Mouse (Mus musculus) skeletal muscle tissue, adult 2 months (tissue): Measurements from ENCODE around the gene Sytl2.
A peak's percentile ranks its signal among the peaks of the same experiment; 100 is the strongest.

ENCODE experiments used
- DNase-seq: peaks from one replicate; pipeline ENCODE4 v3.0.0-alpha.2; 2012; ENCODE audit warnings: low read depth, low spot score

Gene Sytl2

DNA sequence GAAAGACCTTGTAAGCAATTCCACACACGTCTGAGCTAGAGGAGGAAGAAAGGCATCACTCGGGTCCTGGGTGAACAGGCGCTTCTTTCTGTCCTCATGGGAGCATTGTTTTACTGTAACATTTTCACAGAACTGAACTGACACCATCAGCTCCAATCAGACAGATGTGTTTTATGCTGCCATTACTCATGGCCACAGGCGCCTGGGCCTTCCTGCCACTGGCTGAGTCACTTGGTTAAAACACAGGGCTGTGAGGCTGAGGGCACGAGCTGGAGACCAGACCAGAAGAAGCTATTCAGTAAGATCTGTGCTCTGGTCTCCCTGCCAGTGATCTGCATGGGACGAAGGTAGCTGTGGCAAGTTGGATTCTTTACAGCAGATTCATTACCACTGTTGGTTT lies 6.0 kb downstream of the Sytl2 start:
- no peak for DNase-seq

DNA sequence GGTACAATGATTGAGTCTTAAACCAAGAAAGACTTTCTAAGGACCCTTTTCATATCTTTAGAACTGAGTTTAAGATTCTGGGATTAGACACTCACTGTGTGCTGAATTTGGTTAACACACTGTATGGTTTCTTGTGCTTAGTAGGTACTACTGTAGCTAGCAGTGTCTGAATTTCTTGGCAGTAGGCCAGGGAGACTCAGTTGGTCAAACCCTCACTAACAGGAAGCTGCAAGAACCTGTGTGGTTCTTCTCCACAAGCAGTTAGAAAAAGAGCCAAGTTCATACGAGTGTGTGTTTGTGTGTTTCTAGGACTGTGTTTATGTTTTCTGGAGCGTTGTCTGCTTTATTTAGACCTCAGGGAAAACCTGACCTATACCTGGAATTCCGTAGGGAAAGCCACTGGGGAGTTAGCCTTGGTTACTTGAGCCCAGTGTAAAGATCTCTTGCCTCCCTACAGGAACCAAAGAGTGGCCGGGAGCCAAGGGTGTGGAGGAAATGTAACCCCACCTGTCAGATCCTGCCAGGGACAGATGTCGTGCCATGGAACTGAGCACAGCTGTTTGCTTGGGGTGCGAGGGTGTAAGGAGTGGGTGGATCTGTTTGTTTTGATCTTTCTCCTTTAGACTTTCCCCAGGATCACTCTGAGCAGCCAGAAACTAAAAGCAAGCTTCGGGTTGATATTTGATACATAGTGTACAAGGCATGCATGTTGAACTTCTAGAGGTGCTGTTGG lies 10.3 kb downstream of the Sytl2 start:
- DNase-seq, result peak; percentile 56

DNA sequence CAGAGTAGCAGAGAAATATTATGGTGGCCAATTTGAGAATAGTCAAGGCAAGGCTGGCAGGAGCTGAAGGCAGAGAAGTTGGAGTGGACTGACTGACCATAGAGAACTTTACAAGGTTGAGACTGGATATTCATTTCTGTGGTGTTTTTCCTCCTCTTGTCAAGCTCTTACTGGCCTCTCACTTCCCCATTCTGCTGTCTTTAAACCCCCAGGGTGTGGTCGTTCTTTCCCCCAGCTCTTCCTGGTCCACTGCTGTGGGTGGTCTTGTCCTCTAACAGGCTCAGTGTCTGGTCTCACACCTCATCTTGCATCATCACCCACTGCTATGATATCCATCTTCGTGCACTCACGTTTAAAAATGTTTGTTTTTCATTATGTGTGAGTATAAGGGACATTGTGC lies 11.4 kb downstream of the Sytl2 start:
- DNase-seq, result no peak

DNA sequence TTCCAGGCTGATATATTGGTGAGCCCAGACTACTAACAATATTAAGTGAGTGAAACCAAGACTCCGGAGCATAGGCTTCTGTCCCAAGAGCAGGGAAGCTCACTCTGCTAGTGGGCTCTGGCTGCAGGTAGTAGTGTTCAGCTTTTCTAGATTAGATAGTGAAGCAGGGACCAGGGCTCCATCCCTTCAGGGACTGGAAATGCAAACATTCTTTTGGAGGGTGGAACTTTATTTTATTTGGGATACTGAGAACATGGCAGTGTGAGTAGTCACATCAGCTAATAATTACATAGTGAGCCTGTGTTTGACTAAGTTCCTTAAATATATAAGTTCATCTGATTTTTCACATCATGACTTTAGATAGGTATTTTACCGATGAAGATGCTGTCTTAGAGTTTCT lies 14.8 kb downstream of the Sytl2 start:
- DNase-seq, result no peak

DNA sequence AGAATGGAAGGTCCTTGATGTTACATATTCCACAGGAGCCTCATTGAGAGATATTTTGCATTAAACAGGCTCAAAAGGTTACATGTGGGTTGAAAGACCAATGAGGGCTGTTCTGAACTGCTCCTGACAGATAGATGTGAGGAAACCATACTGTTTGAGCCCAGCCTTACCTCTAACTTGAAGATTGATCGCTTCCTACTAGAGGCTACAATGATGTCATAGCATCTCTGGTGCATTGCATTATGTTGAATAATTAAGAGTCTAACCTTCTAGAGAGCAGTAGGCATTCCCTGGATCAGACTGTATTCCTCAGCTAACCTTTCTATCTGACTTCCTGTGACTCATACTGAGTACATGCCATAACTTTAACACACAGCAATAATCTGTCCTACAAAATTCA lies 17.4 kb downstream of the Sytl2 start:
- DNase-seq, result no peak

DNA sequence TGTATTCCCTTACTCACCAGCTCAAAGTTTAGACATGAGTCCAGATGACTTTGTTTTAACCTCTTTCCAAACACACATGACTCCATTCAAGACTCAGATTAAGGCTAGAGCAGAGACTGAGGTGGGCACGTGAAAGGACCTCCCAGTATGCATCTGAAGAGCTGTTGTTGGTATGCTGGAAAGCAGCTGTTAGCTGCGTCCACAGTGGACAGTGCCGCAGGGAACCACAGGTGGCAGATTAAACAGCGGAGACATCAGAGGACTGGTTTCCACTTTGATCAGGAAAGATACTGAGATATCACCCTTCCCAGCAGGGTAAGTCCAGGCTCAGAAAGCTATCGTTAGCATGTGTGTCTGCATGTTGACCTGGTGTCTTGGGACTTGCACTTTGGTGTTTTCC lies 18.1 kb downstream of the Sytl2 start:
- no peak for DNase-seq

DNA sequence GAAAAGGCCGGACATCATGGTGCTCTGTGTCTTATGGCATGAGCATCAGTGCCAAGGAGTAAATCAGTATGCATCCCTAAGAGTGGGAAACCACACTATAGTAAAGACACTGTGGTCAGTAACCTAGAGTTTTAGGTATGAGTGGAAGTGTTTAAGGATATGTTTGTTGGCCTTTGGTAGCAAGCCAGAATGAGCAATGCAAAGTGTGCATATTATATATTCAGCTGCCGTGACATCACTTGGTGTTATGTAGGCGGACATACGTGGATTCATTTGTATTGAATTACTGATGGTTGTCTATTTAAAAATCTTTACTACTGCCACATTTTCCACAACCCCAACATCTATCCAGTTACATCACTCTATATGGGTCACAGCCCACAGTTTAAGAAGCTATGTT lies 23.1 kb downstream of the Sytl2 start:
- DNase-seq, result no peak

DNA sequence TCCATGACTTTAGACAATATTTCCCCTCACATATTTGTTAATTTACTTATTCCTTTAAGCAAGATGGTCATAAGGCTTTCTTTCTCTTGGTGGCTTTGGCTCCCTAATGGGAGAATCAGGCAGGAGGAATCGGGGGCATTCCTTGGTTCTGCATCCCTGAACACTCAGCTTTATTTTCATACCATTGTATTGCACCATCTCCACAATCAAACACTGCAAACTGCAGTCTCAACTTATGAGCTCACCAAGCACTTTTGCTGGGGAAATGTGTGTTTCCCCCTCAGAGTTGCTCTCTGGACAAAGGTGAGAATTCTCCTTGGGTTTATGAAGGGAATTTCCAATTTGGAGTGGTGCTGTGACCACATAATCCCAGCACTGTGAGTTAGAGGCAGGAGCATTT lies 28.1 kb downstream of the Sytl2 start:
- no peak for DNase-seq

DNA sequence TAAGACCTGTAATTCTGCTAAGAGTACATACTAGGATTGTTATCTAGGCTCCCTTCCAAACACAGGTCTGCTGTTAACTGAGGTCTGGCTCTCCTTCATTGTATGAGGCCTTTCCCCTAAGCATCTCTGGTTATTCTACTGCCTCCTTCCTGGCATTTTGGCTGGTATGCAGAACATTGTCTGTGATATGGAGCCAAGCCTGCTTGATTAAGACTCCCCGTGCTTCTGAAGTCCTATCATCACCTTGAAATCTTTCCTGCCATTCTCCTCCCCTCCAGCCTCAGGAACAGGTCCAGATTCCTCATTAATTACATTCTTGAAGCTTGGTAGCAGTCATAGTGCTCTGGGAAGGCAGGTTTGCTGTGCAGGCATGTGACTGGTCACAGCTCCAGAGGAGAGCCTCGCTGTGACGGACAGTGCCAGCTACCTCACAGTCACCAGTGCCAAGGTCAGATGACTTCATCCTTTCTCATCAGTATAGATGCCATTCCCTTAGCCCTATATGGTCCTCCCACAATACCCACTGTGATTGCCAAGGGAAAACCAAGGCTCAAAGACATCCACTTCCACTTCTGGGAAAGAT lies 30.5 kb downstream of the Sytl2 start:
- DNase-seq, result no peak

DNA sequence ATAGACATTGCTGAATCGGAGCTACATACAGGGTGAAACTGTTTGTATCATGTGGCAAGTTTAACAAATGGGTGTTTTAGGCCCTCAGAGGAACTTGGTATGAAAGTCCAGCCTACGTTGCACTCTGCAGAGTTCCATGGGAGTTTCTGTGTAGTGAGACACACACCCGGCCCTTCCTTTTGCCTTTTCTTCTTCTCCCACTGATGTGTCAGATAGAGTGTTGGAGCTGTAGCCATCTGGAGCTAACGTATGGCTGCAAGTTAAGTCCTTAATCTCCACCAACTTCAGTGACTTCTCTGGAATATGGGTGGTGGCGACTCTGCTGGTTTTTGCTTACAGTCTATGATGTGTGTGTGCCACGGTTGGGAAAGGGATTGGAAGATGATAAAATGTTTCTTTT lies 32.3 kb downstream of the Sytl2 start:
- DNase-seq, result no peak

DNA sequence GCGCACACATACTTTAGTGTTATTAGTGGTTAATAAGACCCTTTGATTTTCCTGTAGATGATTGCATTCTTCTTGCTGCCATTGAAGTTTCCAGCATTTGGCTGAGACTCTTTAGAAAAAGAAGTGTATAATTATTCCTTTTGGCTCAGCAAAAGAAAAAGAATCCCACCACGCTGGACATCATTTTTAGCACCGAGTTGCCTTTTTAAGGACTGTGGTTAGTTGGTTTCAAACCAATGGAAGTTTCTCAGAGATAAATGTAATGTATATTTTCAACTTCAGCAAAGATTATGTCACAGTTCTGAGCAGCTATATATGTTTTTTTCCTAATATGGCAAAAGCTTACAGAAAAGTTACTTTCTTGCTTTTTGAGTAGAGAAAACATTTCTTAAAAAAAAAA lies 32.8 kb downstream of the Sytl2 start:
- no peak for DNase-seq

DNA sequence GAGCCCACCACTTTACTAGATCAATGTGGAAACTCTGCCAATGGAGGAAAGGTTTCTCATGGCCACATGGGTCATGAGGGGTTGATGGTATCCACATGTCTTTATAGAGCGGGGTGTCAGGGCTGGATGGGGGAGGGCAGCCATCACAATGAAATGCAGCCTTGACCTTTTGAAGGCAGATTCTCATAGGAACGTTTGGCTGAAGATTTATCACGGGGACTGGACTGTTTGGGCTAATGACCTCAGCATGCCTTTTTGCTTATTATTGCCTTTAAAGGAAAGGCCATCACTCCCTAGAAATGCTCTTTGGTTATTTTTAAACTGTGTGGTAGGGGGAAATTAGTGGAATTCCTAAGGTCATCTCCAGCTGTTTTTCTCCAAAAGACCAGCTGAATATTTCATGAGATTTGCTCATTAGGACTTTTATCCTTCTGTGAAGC lies 33.7 kb downstream of the Sytl2 start:
- DNase-seq, result no peak

DNA sequence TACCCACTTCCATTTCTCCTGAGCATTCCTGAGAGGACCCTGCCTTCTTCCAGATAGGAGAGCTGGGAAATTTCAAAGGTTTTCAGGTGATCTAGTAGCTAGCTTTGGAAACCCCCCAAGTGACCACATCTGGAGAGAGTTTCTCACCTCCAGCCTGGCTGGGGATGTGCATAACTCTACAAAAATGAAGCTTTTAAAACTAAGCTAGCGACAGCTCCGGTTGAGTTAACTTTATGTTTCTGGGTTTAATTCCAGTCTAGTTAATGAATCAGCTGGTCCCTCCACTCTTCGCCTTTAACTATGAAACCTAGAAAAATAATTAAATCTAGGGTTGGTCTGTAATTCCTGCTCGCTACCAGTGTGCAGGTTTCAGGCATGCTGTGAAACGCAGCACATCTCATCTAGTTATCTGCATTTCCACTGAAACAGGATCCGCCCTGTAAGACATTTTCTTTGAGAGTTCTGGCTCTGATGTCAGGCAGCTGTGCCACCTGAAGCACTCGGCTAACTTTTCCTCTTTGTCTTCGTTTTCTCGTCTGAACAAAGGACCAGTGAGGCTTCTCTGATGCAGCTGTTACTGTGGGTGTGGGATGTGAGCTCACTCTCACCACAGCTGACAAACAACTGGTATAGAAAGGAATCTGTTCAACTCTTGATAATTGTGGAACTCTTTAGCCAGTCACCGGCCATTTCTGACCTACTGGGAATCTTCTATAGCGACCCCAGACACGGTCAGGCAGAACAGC lies 39.3 kb downstream of the Sytl2 start:
- DNase-seq, result no peak

DNA sequence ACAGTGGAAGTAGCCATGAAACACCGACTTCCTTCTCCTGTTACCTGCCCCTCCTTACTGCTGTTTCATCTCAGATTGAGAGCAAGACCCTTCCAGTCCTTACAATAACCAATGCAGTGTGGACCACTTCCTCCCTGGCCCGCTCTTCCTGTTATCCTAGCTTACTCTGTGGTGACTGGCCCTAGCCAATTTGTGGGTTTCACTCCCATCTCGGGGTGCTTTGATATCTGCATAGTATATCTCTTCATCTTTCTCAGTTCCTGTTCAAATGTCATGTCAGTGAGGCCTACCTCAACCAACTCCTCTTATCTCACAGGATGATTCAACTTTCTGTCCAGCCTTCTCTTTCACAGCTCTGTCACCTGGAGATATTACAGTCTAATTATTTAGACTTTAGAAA lies 42.9 kb downstream of the Sytl2 start:
- no peak for DNase-seq

DNA sequence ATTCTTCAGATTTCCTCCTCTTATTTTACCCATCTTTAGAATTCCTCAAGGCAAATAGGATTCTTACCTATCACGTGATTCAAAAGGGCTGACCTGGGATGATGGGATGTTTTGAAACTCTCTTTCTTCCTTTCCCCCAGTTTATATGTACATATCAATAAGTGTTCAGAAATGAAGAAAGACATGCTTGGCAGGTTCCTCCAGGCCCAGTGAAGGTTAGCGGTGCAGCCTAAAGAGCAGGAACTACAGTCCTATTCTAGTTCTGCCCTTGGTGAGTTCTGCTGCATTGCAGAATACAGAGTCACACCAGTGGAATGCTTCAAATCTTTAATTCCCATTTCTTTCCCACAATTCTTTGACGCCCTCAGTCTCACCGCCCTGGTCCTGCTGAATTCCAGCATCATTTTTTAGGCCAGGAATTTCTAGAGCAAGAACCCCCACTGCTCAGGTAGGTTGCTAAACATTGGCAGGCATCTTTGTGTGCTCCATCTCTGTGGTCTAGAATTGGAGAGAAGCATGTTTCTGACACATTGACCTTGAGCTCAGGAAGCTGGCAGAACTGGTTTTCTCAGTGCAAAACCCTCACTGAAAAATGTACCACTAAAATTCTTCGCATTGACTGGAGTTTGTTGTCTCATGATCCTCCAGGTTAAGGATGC lies 45.9 kb downstream of the Sytl2 start:
- DNase-seq, result no peak

DNA sequence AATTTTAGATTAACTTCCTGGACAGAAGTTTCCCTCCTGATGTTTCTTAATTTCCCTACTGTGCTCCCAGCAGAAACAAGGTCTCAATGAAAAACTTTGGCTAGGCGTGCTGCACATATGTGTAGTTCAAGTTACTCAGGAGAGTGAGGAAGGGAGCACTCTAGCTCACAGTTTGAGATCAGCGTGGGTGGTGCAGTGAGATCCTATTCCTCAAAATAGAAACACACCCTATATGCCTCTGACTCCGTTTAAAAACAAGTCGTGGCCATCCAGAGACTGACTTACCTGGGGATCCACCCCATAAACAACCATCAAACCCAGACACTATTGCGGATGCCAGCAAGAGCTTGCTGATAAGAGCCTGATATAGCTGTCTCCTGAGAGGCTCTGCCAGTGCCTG lies 47.0 kb downstream of the Sytl2 start:
- no peak for DNase-seq

DNA sequence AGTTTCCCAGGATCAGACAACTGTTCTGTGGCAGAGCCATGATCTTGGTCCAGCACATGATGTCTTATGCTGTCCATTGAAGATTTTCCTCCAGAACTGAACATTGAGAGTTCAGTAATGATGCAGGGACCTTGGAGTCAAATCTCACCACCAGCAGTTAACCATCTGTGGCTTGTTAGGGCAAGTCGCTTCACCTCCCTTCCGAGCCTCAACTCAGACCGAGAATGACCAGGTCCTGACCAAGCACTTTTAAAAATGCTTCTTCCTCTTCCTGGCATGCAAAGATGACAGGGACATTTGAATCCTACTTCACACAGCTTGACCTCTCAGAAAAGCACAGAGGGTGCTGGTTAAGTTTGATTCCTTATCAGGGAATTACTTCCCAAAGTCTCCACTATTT lies 50.1 kb downstream of the Sytl2 start:
- no peak for DNase-seq

DNA sequence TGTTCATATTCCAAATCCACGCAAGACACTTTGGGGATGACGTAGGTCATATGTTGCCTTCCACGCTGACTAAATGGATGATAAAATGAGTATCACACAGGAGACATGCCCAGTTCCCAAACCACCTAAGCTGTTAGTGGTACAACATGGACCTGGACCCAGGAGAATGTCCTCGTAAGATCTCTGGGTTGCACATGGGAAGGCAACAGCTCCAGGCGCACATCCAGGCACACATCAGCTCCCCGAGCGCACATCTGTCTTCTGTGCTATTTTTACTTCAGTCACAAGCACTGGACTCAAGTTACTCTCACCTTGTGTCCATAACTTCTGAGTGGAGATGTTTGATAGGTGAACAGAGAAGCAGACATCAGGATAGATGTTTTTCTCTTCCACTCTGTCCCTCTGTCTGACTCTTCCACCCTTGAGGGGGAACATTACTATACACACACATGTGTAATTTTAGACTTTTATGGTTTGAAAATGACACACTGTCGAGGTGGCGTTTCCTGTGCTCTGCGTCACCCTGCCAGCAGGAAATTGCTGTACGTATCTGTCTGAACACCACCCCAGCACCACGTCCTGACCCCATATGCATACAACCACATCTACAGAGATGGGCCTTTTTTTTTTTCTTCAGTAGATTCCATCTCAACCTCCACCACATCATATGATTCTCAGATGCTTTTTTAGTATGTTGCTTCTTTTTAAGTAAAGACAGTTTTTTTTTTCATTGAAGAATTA lies 51.6 kb downstream of the Sytl2 start:
- DNase-seq, result peak; percentile 57

DNA sequence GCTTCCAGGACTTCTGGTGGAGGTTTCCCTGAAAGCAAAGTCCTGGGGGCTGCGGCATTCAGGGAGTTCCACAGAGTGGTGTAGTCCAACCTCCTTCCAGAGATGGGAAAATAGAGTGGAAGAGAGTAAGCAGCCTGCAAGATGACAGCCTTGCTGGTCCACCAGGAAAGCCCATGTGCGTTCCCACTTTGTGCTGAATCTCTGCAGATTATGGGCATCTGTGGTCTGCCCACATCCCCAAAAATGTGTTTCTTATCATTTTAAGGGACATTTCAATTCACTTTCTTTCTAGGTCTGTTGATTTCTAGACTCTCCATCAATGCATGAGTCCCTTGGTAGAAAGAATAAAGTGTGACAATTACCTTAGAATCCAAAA lies 52.2 kb downstream of the Sytl2 start:
- no peak for DNase-seq

DNA sequence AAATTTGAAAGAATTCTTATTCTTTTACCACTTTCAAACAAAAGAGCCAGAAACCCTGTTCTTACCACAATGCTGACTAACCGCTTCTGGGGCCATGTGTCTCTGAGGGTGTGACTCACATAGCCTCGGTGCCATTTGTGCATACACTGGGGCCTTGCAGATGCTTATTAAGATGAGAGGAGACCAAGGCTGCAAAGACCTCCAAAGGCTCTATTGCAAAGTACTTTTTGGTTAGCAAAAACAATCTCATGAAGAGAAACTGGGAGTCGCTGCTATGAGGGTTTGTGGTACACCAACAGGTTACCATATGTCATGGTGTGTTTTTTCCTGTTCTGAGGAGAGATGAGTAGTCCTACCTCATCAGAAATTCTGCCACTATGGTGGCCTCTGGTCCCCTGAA lies 53.4 kb downstream of the Sytl2 start:
- no peak for DNase-seq

DNA sequence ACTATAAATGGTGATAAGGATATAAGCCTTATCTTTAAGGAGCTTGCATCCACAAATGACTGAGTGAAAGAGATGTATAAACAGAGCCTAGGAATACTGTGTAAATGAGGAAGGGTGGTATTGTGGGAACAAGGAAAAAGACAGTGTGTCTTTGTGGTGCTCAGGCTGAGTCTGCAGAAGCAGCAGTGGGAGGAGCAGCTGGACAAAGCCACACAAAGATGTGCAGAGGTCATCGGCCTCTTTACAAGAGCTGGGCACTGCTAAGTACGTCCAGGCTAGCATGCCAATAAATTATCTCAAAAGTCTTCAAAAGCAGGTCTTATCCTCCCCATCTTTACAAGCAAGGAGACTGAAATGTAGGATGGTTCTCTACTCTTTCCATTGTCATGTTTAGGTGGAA lies 53.9 kb downstream of the Sytl2 start:
- no peak for DNase-seq

DNA sequence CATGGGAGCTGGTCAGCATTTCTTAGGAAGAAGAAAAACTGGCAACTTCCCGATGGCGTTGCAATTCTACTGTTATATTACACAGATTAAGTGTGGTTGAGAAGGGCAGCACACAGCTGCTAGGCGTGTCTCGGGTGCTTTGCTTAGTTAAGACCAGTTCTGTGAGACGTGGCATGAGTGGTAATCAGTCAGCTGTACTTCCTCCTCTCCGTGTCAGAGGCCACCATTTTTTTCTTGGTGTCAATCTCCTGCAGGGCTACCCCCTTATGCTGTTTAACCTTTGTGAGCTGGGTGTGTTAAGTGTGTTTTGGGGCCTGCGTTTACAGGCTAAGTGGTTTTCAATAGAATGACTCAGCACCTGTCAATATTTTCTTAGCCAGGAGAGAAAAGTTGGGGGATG lies 60.7 kb downstream of the Sytl2 start:
- DNase-seq, result no peak
